Mouse (Mus musculus) left cerebral cortex, postnatal 36 days (tissue): ENCODE data around the gene Prox1. TPM values are rescaled to one million over a fixed set of nuclear protein-coding genes. Genes with fewer than 3 reads are reported as not detected.

Source experiments
- DNase-seq, 2 experiments: peaks; one replicate each; pipeline ENCODE4 v3.0.0; 2021 to 2022; ENCODE audit warnings: low spot score in 2 of 2, mixed read lengths in 1 of 2
- intact Hi-C: fragments of 180-260 bp; cut with DNase I; formaldehyde crosslinking; loops from one replicate; pipeline ENCODE4 v1.15.1; 2025
- total RNA-seq, 2 experiments: library from RNA; stranded (reverse); gene quantifications; 2 replicates each; pipeline ENCODE4 v1.2.3; 2021

The Prox1 gene
- total RNA-seq, 2 experiments from 2014 or later: 8.5 to 8.7 TPM

- intact Hi-C loops: no loop called here
- no peak for DNase-seq
Measured at GRCm38 (mm10) chr1:190111741-190112140, 58.8 kb downstream of the Prox1 start.

GRCm38 (mm10) chr1:190107587-190107986 lies 62.9 kb downstream of the Prox1 start:
- intact Hi-C loops: no loop called here
- DNase-seq: no peak

DNA sequence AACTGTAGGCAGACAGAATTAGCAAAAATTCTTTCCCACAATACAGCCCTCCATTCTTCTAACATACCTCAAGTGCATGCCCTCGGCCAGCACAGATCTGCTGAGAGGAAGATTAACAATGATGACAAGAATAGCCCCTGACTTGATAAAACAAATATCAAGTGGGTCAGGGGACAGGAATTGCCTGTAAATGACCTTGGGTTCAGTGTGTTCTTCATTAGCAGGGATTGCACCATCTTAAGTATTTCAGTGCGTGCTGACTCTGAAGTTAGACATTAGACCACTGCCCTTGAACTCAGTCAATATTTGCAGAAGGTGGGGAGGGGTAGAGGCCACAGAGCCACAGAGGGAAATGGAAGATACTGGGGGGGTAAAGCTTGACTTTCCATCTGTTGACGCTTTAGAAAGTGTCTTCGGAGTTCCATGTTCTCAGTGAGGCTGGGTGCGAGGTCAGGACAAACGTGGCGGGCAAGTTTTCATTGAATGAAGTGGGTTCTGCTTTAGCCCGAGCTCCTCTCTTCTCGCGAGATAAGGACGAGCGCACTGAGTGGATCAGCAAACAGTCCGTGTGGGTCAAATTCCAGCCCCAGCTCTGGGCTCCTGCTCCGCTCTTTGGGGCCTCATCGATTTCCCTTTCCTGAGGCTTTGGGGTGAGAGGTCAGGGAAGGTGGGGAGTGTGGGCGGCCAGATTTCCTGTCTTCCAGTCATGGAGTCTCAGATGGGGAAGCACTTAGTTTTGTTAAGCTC lies 63.7 kb downstream of the Prox1 start:
- DNase-seq: no peak
- intact Hi-C loops: no loop called here

GRCm38 (mm10) chr1:190106060-190106459 lies 64.5 kb downstream of the Prox1 start:
- no peak for DNase-seq
- intact Hi-C loops: no loop called here

DNA sequence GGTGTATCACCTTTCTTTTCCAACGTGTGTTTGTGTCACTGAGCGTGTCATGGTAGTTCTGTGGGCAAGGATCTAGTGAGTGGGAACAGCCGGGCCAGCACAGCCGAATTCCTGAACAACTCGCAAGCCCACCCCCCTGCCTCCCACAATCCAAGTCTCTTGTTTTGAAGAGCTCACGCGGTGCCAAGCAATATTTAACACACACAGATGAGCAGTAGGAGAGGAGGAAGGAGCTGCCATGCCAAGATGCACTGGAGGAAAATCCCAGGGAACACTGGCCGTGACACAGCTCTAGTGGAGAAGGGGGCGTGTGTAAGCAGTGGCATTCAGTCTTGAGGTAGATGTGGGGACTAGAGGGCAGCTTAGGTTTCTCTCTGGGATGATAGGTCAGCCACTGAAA lies 77.2 kb downstream of the Prox1 start:
- peak; percentile 23 to 56 for DNase-seq
- intact Hi-C loops: no loop called here

- DNase-seq: no peak
Measured at GRCm38 (mm10) chr1:190092076-190092475, 78.4 kb downstream of the Prox1 start.

GRCm38 (mm10) chr1:190088929-190089328 lies 81.6 kb downstream of the Prox1 start:
- no peak for DNase-seq
- intact Hi-C loops: no loop called here

More at GRCm38 (mm10) chr1:190092076-190092475, 78.4 kb downstream of the Prox1 start:
- intact Hi-C loops: no loop called here

- intact Hi-C loops: no loop called here
- no peak for DNase-seq
Measured at GRCm38 (mm10) chr1:190085703-190086102, 84.8 kb downstream of the Prox1 start.

DNA sequence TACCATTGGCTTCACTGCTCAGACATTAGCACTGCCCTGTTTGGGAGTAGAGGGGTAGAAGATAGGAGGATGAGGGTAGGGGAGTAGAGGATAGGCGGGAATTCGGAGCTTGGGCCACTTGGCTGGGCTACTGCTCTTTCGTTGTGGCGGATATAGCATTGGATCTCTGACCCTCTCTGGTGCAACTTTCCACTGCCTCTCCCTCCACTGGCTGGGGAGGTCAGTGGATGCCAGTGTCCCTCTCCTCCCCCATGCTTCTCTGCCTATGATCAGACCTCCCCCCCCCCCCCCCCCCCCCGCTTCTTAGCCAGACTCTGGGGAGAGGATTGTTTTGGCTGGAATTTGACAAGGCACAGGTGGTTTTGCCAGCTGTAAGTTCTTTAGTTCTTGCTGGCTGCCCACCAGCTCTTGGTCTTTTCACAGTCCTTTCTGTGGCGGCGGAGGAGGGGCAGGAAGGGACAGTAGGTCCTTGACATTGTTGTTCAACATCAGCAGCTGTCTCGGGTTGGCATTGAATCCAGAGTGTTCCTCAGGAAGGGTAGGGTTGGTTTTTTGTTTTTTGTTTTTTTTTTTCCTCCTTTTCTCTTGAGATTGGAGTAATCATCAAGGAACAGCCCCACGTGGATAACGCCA lies 90.8 kb downstream of the Prox1 start:
- no peak for DNase-seq
- intact Hi-C loops: no loop called here

DNA sequence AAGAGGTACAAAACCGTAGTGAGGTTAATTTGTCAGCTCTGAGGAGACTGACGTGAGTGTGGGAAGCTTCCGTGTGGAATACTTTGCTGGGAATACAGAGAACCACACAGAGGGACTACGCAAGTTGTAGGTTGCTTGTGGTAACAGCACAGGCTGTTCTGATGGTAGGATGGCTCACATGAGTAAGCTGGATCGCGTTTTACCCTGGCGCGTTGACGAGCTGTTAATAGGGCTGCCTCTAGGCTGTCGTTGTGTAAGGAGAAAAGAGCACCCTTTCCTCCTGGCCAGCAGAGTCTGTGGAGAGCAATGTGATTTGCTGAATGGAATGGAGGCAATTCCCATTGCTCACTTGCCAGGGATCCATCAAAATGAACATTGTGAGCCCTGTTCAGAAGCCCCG lies 93.9 kb downstream of the Prox1 start:
- intact Hi-C loops: no loop called here
- DNase-seq: no peak

Other genes with a start within 250 kb of the Prox1 start
- 100 to 1,000 TPM in 1 of 2 experiments, 10 to 100 TPM in 1; 95.7 to 112 TPM for gene Smyd2, start 248.4 kb downstream of the Prox1 start, total RNA-seq